Mouse (Mus musculus): ENCODE data around the gene Ajap1. TPM values are rescaled to one million over a fixed set of nuclear protein-coding genes. Genes with fewer than 3 reads are reported as not detected.

The Ajap1 gene
- polyA plus RNA-seq, 1 experiment from 2014 or later, result 0.13 TPM

- WGBS, result 84% methylated on average over 4 of the region's 4 CpGs
- H3K4me3 ChIP-seq, result no peak overlapping the region
- H3K4me1 ChIP-seq (replicated peaks), result no peaks in the 10 kb centered on the region
- peaks cover 3% of the 10 kb centered on the region; the same call in 1 of the 2 replicates for H3K27me3 ChIP-seq
- H3K9ac ChIP-seq, result no peak overlapping the region
- H3K36me3 ChIP-seq, result no peaks in the 10 kb centered on the region
- H3K27ac ChIP-seq, result no peak overlapping the region
- H3K4me2 ChIP-seq, result no peak overlapping the region
- ATAC-seq (replicated peaks; ENCODE audit: insufficient number of reproducible peaks, insufficient read depth, low FRiP score, low read depth), result no peak
- H3K9me3 ChIP-seq (replicated peaks), result no peaks in the 10 kb centered on the region
Observed at GRCm38 (mm10) chr4:153356236-153356635, 126.4 kb downstream of the Ajap1 start.

DNA sequence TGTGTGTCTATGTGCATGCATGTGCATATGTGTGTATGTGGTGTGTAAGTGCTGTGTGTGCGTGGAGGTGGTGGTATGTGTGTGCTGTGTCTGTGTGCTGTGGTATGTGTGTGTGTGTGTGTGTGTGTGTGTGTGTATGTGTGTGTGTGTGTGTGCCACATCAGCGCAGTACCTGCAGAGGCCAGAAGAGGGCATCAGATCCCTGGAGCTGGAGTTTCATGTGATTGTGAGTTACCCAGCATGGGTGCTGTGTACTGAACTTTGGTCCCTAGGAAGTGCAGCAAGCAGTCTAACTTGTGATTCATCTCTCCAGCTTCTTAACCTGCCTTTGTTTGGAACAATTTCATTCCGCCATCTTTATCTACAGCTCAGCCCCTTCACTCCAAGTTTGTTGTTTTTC lies 137.6 kb downstream of the Ajap1 start:
- H3K9ac ChIP-seq, result no peak overlapping the region
- no peaks in the 10 kb centered on the region for H3K4me1 ChIP-seq (replicated peaks)
- no peak for ATAC-seq (replicated peaks; ENCODE audit: insufficient number of reproducible peaks, insufficient read depth, low FRiP score, low read depth)
- WGBS, result 91% methylated on average over 3 of the region's 3 CpGs
- no peak overlapping the region for H3K4me2 ChIP-seq
- no peaks in the 10 kb centered on the region for H3K27me3 ChIP-seq
- H3K36me3 ChIP-seq, result no peaks in the 10 kb centered on the region
- H3K4me3 ChIP-seq, result no peak overlapping the region
- H3K9me3 ChIP-seq (replicated peaks), result no peaks in the 10 kb centered on the region
- H3K27ac ChIP-seq, result no peak overlapping the region

- H3K4me3 ChIP-seq, result no peak overlapping the region
- H3K4me2 ChIP-seq, result no peak overlapping the region
- H3K27me3 ChIP-seq, result no peaks in the 10 kb centered on the region
- no peak overlapping the region for H3K9ac ChIP-seq
- H3K36me3 ChIP-seq, result no peaks in the 10 kb centered on the region
- no peaks in the 10 kb centered on the region for H3K4me1 ChIP-seq (replicated peaks)
- no peak overlapping the region for H3K27ac ChIP-seq
- no peaks in the 10 kb centered on the region for H3K9me3 ChIP-seq (replicated peaks)
- ATAC-seq (replicated peaks; ENCODE audit: insufficient number of reproducible peaks, insufficient read depth, low FRiP score, low read depth), result no peak
Observed at GRCm38 (mm10) chr4:153340887-153341286, 141.7 kb downstream of the Ajap1 start.

- ATAC-seq (replicated peaks; ENCODE audit: insufficient number of reproducible peaks, insufficient read depth, low FRiP score, low read depth), result no peak
- Histone ChIP-seq H3K36me3 (no peaks in the 10 kb centered on the region), H3K27ac (no peak overlapping the region), H3K9ac (no peak overlapping the region), H3K9me3 (replicated peaks) (no peaks in the 10 kb centered on the region), H3K27me3 (no peaks in the 10 kb centered on the region), H3K4me1 (replicated peaks) (no peaks in the 10 kb centered on the region), H3K4me3 (no peak overlapping the region), H3K4me2 (no peak overlapping the region)
- WGBS, result 71% methylated on average over 15 of the region's 15 CpGs
Observed at GRCm38 (mm10) chr4:153335301-153335799, 147.3 kb downstream of the Ajap1 start.

GRCm38 (mm10) chr4:153327809-153328208 lies 154.8 kb downstream of the Ajap1 start:
- no peaks in the 10 kb centered on the region for H3K4me1 ChIP-seq (replicated peaks)
- WGBS, result 65% methylated on average over 10 of the region's 10 CpGs
- no peaks in the 10 kb centered on the region for H3K27me3 ChIP-seq
- no peak overlapping the region for H3K4me3 ChIP-seq
- H3K9ac ChIP-seq, result no peak overlapping the region
- no peak overlapping the region for H3K27ac ChIP-seq
- H3K4me2 ChIP-seq, result no peak overlapping the region
- ATAC-seq (replicated peaks; ENCODE audit: insufficient number of reproducible peaks, insufficient read depth, low FRiP score, low read depth), result no peak
- H3K9me3 ChIP-seq (replicated peaks), result no peaks in the 10 kb centered on the region
- H3K36me3 ChIP-seq, result no peaks in the 10 kb centered on the region
